Mouse (Mus musculus) gastrocnemius, adult 8-10 months (tissue): Measurements from ENCODE around the gene Ehhadh. TPM values are rescaled to one million over a fixed set of nuclear protein-coding genes. Genes with fewer than 3 reads are reported as not detected.
A peak's percentile ranks its signal among the peaks of the same experiment; 100 is the strongest.

Source experiments
- DNase-seq, 2 experiments: peaks; one replicate each; pipeline ENCODE4 v3.0.0; 2022; ENCODE audit warnings: low spot score in 2 of 2
- total RNA-seq, 4 experiments: library from RNA; stranded (reverse); gene quantifications; 2 replicates each; pipeline ENCODE4 v1.2.4; 2022

Gene Ehhadh
- total RNA-seq, 4 experiments from 2014 or later = 6.1 to 8.3 (median 7.1) TPM

- no peak for DNase-seq
Measured at GRCm38 (mm10) chr16:21735638-21736037, 52.0 kb downstream of the Ehhadh start.

DNA sequence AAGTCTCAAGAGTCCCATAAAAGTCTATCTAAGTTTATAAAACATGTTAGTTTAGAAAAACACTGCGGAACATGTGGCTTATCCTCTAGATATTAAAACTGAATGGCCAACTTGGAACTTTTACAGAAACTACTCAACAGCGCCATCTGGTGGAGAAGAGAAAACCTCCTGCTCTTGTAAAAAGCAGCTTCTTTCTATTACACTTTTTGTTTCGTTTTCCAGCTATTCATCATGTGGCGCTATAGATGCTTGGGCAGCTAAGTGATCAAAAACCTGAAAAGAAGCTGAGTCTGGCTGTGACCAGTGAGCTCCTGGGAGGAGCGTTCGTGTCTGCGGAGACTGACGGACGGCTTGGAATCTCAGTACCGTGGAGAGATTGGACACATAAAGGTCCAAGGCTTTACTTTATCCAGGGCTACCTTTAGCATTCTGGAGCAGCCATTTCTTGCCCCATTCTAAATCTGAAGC lies 59.7 kb downstream of the Ehhadh start:
- DNase-seq = peak; percentile 21 to 34

- DNase-seq = no peak
Measured at GRCm38 (mm10) chr16:21727421-21727820, 60.2 kb downstream of the Ehhadh start.

DNA sequence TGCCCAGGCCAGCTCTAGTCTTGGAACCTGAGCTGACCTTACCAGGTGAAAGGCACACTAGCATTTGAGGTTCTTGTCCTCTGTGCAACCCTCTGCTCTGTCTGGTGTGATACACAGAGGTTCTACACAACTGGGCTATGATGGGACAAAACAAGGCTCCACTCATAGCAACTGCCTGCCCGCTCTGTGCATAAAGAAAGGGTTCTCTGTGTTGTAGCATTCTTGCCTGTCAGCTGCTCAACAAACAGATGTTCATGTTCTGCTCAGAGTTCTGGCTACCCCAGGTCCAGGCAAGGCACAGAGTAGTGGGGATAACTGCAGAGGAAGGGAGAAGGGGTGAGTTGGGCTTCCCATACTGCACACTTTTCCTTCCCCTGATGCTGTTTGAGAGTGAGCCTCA lies 63.3 kb downstream of the Ehhadh start:
- no peak for DNase-seq

DNA sequence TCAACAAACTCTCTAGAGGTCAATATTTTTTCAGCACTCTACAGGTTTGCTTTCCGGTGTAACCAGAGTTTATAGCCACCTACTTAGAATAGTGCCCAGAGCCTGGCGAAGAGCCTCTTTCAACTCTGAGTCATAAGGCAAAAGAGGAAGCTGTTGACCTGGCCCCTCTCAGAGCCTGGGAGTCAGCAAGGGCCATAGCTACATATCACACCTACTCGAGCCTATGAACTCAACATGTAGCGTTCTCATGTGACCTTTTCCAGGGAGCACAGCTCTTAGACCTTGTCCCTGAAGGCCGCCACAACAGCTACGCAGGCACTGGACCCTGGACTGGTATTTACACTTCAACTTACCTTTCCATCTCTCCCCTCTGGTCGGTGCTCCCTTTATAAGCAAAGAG lies 67.8 kb downstream of the Ehhadh start:
- peak in 1 of 2 experiments; percentile 6 for DNase-seq

DNA sequence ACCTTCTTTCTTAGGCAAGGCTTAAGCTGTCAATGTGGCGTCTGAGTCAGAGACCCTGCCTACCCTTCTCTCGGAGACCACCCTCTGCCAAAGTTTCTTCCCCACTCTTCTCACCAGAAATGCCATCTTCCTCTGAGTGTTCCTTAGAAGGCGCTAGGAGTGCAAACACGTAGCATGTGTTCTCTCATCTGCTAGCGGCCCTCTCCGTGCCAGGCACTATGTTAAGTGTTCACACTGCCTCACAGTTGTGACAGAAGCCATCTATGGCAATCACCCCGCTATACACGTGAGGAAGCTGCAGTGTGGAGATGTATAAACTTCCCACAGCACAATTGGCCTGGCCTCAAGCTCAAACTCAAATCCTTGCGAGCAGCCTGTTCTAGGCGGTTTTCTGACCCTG lies 73.1 kb downstream of the Ehhadh start:
- DNase-seq = no peak

Other genes starting within 250 kb of the Ehhadh start
- 10 to 100 TPM; 21.4 to 32.1 (median 26.3) TPM for gene 2510009E07Rik, start 93.1 kb downstream of the Ehhadh start, total RNA-seq
- gene Map3k13, start 6.5 kb upstream of the Ehhadh start, total RNA-seq = under 1 TPM; 0.56 to 0.75 (median 0.61) TPM
- 1 to 10 TPM; 3.3 to 4.6 (median 4.2) TPM for gene Tmem41a, start 159.7 kb upstream of the Ehhadh start, total RNA-seq
- not detected for gene Liph, start 207.9 kb upstream of the Ehhadh start, total RNA-seq
- 10 to 100 TPM; 28.7 to 38.5 (median 32.2) TPM for gene Senp2, start 221.7 kb upstream of the Ehhadh start, total RNA-seq